Mouse (Mus musculus) lung, postnatal 0 days (tissue): ENCODE measurements at regions not wholly inside any gene's neighbourhood (a gene's known extent, or its start where the extent isn't known, plus 50 kb on each side); places are given as distances from the start of the nearest gene placed in this dataset.

ENCODE experiments used
- ATAC-seq: fragments of 200-750 bp; cut with Nextera tagmentation; 2 replicates; pipeline ENCODE4 v1.8.0; 2017; ENCODE audit warnings: moderate library complexity
- DNase-seq: peaks from one replicate; pipeline ENCODE4 v3.0.0-alpha.2; 2016; ENCODE audit warnings: low spot score
- H3K27ac ChIP-seq: fragments of 300-500 bp; sonication (generic); 2 replicates; pipeline ENCODE4 v1.5.1; 2014; ENCODE audit warnings: antibody characterized with exemption, mild to moderate bottlenecking, low read length, mixed read lengths
- H3K27me3 ChIP-seq: fragments of 300-500 bp; sonication (generic); replicated peaks from 2 replicates; pipeline ENCODE4 v1.6.1; 2014; ENCODE audit warnings: low read length, mixed read lengths; ENCODE audit not compliant: insufficient read depth
- H3K36me3 ChIP-seq: fragments of 300-500 bp; sonication (generic); 2 replicates; pipeline ENCODE4 v1.6.1; 2014; ENCODE audit warnings: low read length, mixed read lengths; ENCODE audit not compliant: insufficient read depth
- H3K4me1 ChIP-seq: fragments of 300-500 bp; sonication (generic); 2 replicates; pipeline ENCODE4 v1.6.1; 2014; ENCODE audit warnings: antibody characterized with exemption, low read depth, low read length, mixed read lengths; ENCODE audit not compliant: insufficient read depth
- H3K4me2 ChIP-seq: fragments of 300-500 bp; sonication (generic); replicated peaks from 2 replicates; pipeline ENCODE4 v1.6.1; 2014; ENCODE audit warnings: low read depth, mild to moderate bottlenecking, low read length, moderate library complexity, mixed read lengths
- H3K4me3 ChIP-seq: fragments of 300-500 bp; sonication (generic); 2 replicates; pipeline ENCODE4 v1.5.1; 2014; ENCODE audit warnings: low read depth, low read length
- H3K9ac ChIP-seq: fragments of 300-500 bp; sonication (generic); replicated peaks from 2 replicates; pipeline ENCODE4 v1.6.1; 2014; ENCODE audit warnings: low read depth, mild to moderate bottlenecking
- H3K9me3 ChIP-seq: fragments of 300-500 bp; sonication (generic); 2 replicates; pipeline ENCODE4 v1.6.1; 2016; ENCODE audit warnings: low read length, mixed read lengths
- CTCF ChIP-seq: IDR thresholded peaks from 2 replicates; pipeline ENCODE4 v1.5.1; 2016; ENCODE audit warnings: antibody characterized with exemption, mild to moderate bottlenecking
- EP300 ChIP-seq: IDR thresholded peaks from 2 replicates; pipeline ENCODE4 v1.6.1; 2016; ENCODE audit warnings: antibody characterized with exemption, mild to moderate bottlenecking, control low read depth
- WGBS: fragments of 180-500 bp; shearing (Covaris S2); extraction: QIAGEN DNeasy Blood & Tissue Kit; methylation state at CpG from one replicate; pipeline ENCODE4 v1.1.7; 2014; 5-methylcytosine and 5-hydroxymethylcytosine counted together

GRCm38 (mm10) chr1:143265216-143265615 lies 375.2 kb upstream of the B3galt2 start:
- DNase-seq, result no peak
- no peak for ATAC-seq
- H3K9me3 ChIP-seq, result no peaks in the 10 kb centered on the region
- TF ChIP-seq EP300, result no peak
- no peak for TF ChIP-seq CTCF
- no peak overlapping the region for H3K9ac ChIP-seq
- WGBS, result 79% methylated on average over 4 of the region's 4 CpGs
- H3K36me3 ChIP-seq, result no peaks in the 10 kb centered on the region
- no peak overlapping the region for H3K27ac ChIP-seq
- H3K27me3 ChIP-seq, result no peaks in the 10 kb centered on the region
- no peak overlapping the region for H3K4me2 ChIP-seq
- no peaks in the 10 kb centered on the region for H3K4me1 ChIP-seq
- H3K4me3 ChIP-seq, result no peak overlapping the region

GRCm38 (mm10) chr1:143286274-143286967 lies 354.0 kb upstream of the B3galt2 start:
- no peak for DNase-seq
- H3K4me3 ChIP-seq, result no peak overlapping the region

GRCm38 (mm10) chr1:143287448-143287847 lies 353.0 kb upstream of the B3galt2 start:
- no peaks in the 10 kb centered on the region for H3K9me3 ChIP-seq
- H3K4me3 ChIP-seq, result no peak overlapping the region
- no peak overlapping the region for H3K9ac ChIP-seq
- 71% methylated on average over 2 of the region's 2 CpGs for WGBS
- H3K4me1 ChIP-seq, result no peaks in the 10 kb centered on the region
- TF ChIP-seq EP300 (no peak), CTCF (no peak)
- DNase-seq, result no peak
- H3K4me2 ChIP-seq, result no peak overlapping the region
- H3K27me3 ChIP-seq, result no peaks in the 10 kb centered on the region
- no peak for ATAC-seq
- no peaks in the 10 kb centered on the region for H3K36me3 ChIP-seq
- H3K27ac ChIP-seq, result no peak overlapping the region

More at GRCm38 (mm10) chr1:143286274-143286967, 354.0 kb upstream of the B3galt2 start:
- ATAC-seq, result no peak
- H3K4me1 ChIP-seq, result no peaks in the 10 kb centered on the region
- WGBS, result 85% methylated on average over 3 of the region's 3 CpGs
- no peak for TF ChIP-seq CTCF
- TF ChIP-seq EP300, result no peak
- H3K4me2 ChIP-seq, result no peak overlapping the region
- H3K9me3 ChIP-seq, result no peaks in the 10 kb centered on the region
- no peaks in the 10 kb centered on the region for H3K36me3 ChIP-seq
- H3K9ac ChIP-seq, result no peak overlapping the region
- H3K27ac ChIP-seq, result no peak overlapping the region
- H3K27me3 ChIP-seq, result no peaks in the 10 kb centered on the region

GRCm38 (mm10) chr1:143296555-143296954 lies 343.9 kb upstream of the B3galt2 start:
- DNase-seq (no peak), ATAC-seq (no peak)
- Histone ChIP-seq H3K36me3 (no peaks in the 10 kb centered on the region), H3K4me1 (no peaks in the 10 kb centered on the region), H3K4me3 (no peak overlapping the region), H3K27ac (no peak overlapping the region), H3K4me2 (no peak overlapping the region), H3K9ac (no peak overlapping the region), H3K9me3 (no peaks in the 10 kb centered on the region), H3K27me3 (no peaks in the 10 kb centered on the region)
- 68% methylated on average over 5 of the region's 5 CpGs for WGBS
- no peak for TF ChIP-seq CTCF

GRCm38 (mm10) chr1:143307379-143307778 lies 333.1 kb upstream of the B3galt2 start:
- H3K27ac ChIP-seq, result no peak overlapping the region
- no peaks in the 10 kb centered on the region for H3K4me1 ChIP-seq
- no peaks in the 10 kb centered on the region for H3K9me3 ChIP-seq
- DNase-seq (no peak), ATAC-seq (no peak)
- no peaks in the 10 kb centered on the region for H3K27me3 ChIP-seq
- 63% methylated on average over 3 of the region's 3 CpGs for WGBS
- H3K36me3 ChIP-seq, result no peaks in the 10 kb centered on the region
- no peak overlapping the region for H3K4me2 ChIP-seq
- no peak overlapping the region for H3K4me3 ChIP-seq
- H3K9ac ChIP-seq, result no peak overlapping the region
- TF ChIP-seq CTCF (no peak), EP300 (no peak)

GRCm38 (mm10) chr1:143318381-143318780 lies 322.1 kb upstream of the B3galt2 start:
- Histone ChIP-seq H3K9ac (no peak overlapping the region), H3K27me3 (no peaks in the 10 kb centered on the region), H3K4me2 (no peak overlapping the region), H3K4me3 (no peak overlapping the region), H3K9me3 (no peaks in the 10 kb centered on the region), H3K27ac (no peak overlapping the region), H3K4me1 (no peaks in the 10 kb centered on the region), H3K36me3 (no peaks in the 10 kb centered on the region)
- ATAC-seq (no peak), DNase-seq (no peak)
- TF ChIP-seq EP300 (no peak), CTCF (no peak)
- 82% methylated on average over 12 of the region's 12 CpGs for WGBS

GRCm38 (mm10) chr1:143319568-143319967 lies 320.9 kb upstream of the B3galt2 start:
- DNase-seq (no peak), ATAC-seq (no peak)
- no peaks in the 10 kb centered on the region for H3K9me3 ChIP-seq
- H3K4me3 ChIP-seq, result no peak overlapping the region
- H3K4me1 ChIP-seq, result no peaks in the 10 kb centered on the region
- H3K9ac ChIP-seq, result no peak overlapping the region
- no peak overlapping the region for H3K27ac ChIP-seq
- H3K4me2 ChIP-seq, result no peak overlapping the region
- 75% methylated on average over 7 of the region's 7 CpGs for WGBS
- TF ChIP-seq EP300 (no peak), CTCF (no peak)
- H3K27me3 ChIP-seq, result no peaks in the 10 kb centered on the region
- no peaks in the 10 kb centered on the region for H3K36me3 ChIP-seq
